Mouse (Mus musculus) retina, embryonic 14.5 days (tissue): ENCODE data around the gene Arl5a.

Experiments
- DNase-seq: peaks from one replicate; pipeline ENCODE4 v3.0.0-alpha.2; 2015; ENCODE audit warnings: low spot score

Gene Arl5a

GRCm38 (mm10) chr2:52422871-52423610, 1.7 kb downstream of the Arl5a start:
- no peak for DNase-seq

- no peak for DNase-seq
Observed at GRCm38 (mm10) chr2:52421197-52421596, 3.5 kb downstream of the Arl5a start.

- DNase-seq, result no peak
Observed at GRCm38 (mm10) chr2:52420001-52420710, 4.5 kb downstream of the Arl5a start.

- DNase-seq, result no peak
Observed at GRCm38 (mm10) chr2:52419295-52419694, 5.4 kb downstream of the Arl5a start.

- no peak for DNase-seq
Observed at GRCm38 (mm10) chr2:52412524-52413037, 12.1 kb downstream of the Arl5a start.

GRCm38 (mm10) chr2:52406480-52406879, 18.2 kb downstream of the Arl5a start:
- DNase-seq, result no peak

- DNase-seq, result no peak
Observed at GRCm38 (mm10) chr2:52405238-52405637, 19.5 kb downstream of the Arl5a start.

GRCm38 (mm10) chr2:52394529-52394928, 30.2 kb downstream of the Arl5a start:
- no peak for DNase-seq

GRCm38 (mm10) chr2:52390415-52390975, 34.2 kb downstream of the Arl5a start:
- no peak for DNase-seq

GRCm38 (mm10) chr2:52389975-52390374, 34.7 kb downstream of the Arl5a start:
- DNase-seq, result no peak

- no peak for DNase-seq
Observed at GRCm38 (mm10) chr2:52386451-52386850, 38.2 kb downstream of the Arl5a start.

GRCm38 (mm10) chr2:52386037-52386436, 38.7 kb downstream of the Arl5a start:
- DNase-seq, result no peak

- no peak for DNase-seq
Observed at GRCm38 (mm10) chr2:52378848-52379261, 45.8 kb downstream of the Arl5a start.

GRCm38 (mm10) chr2:52378448-52378804, 46.3 kb downstream of the Arl5a start, which contains the start of gene Neb:
Gene Neb, minus strand, starts transcription at chr2:52378474.
- DNase-seq, result no peak

- DNase-seq, result no peak
Observed at GRCm38 (mm10) chr2:52377706-52378447, 46.8 kb downstream of the Arl5a start.

- DNase-seq, result no peak
Observed at GRCm38 (mm10) chr2:52374706-52375105, 50.0 kb downstream of the Arl5a start.

- DNase-seq, result no peak
Observed at GRCm38 (mm10) chr2:52372480-52372879, 52.2 kb downstream of the Arl5a start.

- no peak for DNase-seq
Observed at GRCm38 (mm10) chr2:52372080-52372479, 52.6 kb downstream of the Arl5a start.

- DNase-seq, result no peak
Observed at GRCm38 (mm10) chr2:52371066-52371465, 53.6 kb downstream of the Arl5a start.

GRCm38 (mm10) chr2:52369622-52370021, 55.1 kb downstream of the Arl5a start:
- DNase-seq, result no peak

- no peak for DNase-seq
Observed at GRCm38 (mm10) chr2:52367665-52368064, 57.0 kb downstream of the Arl5a start.

GRCm38 (mm10) chr2:52367248-52367647, 57.5 kb downstream of the Arl5a start:
- no peak for DNase-seq
